In genomic region chr6:138419871-138420535, GRCm38 (mm10) we compare ENCODE assay signal across 10 mouse cellular contexts.
DNase-seq lines count a peak whose midpoint lies in the region; ATAC-seq and TF ChIP-seq lines count a peak whose summit lies in the region.
"Had no signal": no experiment of that assay in that cellular context is flagged by ENCODE, and none has a peak within 500 bp of the region (broad histone marks: within the 10 kb centered on the region; RNA-seq: fewer than 3 reads in every experiment).

No protein-coding gene starts in this region.

- peak overlapping the region; percentile 61; the same call in 1 of the 2 replicates for H3K4me3 ChIP-seq in heart, embryonic 10.5 days
- peak overlapping the region; percentile 54 for H3K4me3 ChIP-seq in forebrain, embryonic 16.5 days (replicated peaks; ENCODE audit: low read length)
- peak overlapping the region; percentile 47 for H3K4me3 ChIP-seq in midbrain, embryonic 11.5 days (ENCODE audit: low read depth, low read length)
- H3K4me3 ChIP-seq in thymus, adult 2 months (ENCODE audit: control insufficient read depth, insufficient read depth, low read length): no peak overlapping the region
- H3K4me3 ChIP-seq: megakaryocyte, embryonic 14.5 days had no signal

- no peak for DNase-seq in heart, embryonic 10.5 days (ENCODE audit: low spot score)
- DNase-seq in heart, adult 8-10 months (ENCODE audit: low spot score): no peak
- peak; percentile 76 for DNase-seq in Muller cell, postnatal 12 days (ENCODE audit: inconsistent ontology term)
- no peak for DNase-seq in midbrain, embryonic 11.5 days (ENCODE audit: low spot score, missing footprints)
- DNase-seq in gastrocnemius, postnatal 10 days: no peak
- no peak for DNase-seq in thymus, adult 2 months
- no peak for DNase-seq in cerebellum, adult 18-20 months
- DNase-seq: kidney, adult 18-20 months had no signal

- ATAC-seq in forebrain, embryonic 16.5 days: peak; percentile 51
- ATAC-seq in midbrain, embryonic 11.5 days (ENCODE audit: low FRiP score): peak; percentile 33; the same call in 1 of the 2 replicates

- no peaks in the 10 kb centered on the region for H3K36me3 ChIP-seq in heart, embryonic 10.5 days
- H3K36me3 ChIP-seq in forebrain, embryonic 16.5 days (ENCODE audit: control insufficient read depth, insufficient read depth): no peaks in the 10 kb centered on the region
- H3K36me3 ChIP-seq in midbrain, embryonic 11.5 days (ENCODE audit: control insufficient read depth, insufficient read depth, low read length): no peaks in the 10 kb centered on the region
- H3K36me3 ChIP-seq in thymus, adult 2 months (ENCODE audit: control insufficient read depth, insufficient read depth, low read length): no peaks in the 10 kb centered on the region

- no peaks in the 10 kb centered on the region for H3K9me3 ChIP-seq in heart, embryonic 10.5 days
- no peaks in the 10 kb centered on the region for H3K9me3 ChIP-seq in forebrain, embryonic 16.5 days (ENCODE audit: control insufficient read depth, low read length)
- no peaks in the 10 kb centered on the region for H3K9me3 ChIP-seq in midbrain, embryonic 11.5 days (ENCODE audit: control insufficient read depth, low read length)

- H3K4me1 ChIP-seq in heart, embryonic 10.5 days: peaks cover 17% of the 10 kb centered on the region
- peaks cover 40% of the 10 kb centered on the region for H3K4me1 ChIP-seq in forebrain, embryonic 16.5 days (replicated peaks; ENCODE audit: control insufficient read depth, insufficient read depth, low read length)
- H3K4me1 ChIP-seq in midbrain, embryonic 11.5 days (ENCODE audit: control insufficient read depth, insufficient read depth, low read length): peaks cover 14% of the 10 kb centered on the region
- H3K4me1 ChIP-seq in thymus, adult 2 months (replicated peaks; ENCODE audit: control insufficient read depth, insufficient read depth, low read length): no peaks in the 10 kb centered on the region
- H3K4me1 ChIP-seq: megakaryocyte, embryonic 14.5 days had no signal

- H3K4me2 ChIP-seq in forebrain, embryonic 16.5 days (ENCODE audit: low read length): peak overlapping the region; percentile 54
- H3K4me2 ChIP-seq in midbrain, embryonic 11.5 days: peak overlapping the region; percentile 72

- no peak for TF ChIP-seq CTCF in thymus, adult 2 months (IDR thresholded peaks at IDR 0.05; ENCODE audit: borderline replicate concordance, control insufficient read depth, extremely low read depth, insufficient read depth, low read length, poor library complexity)

- H3K27ac ChIP-seq in heart, embryonic 10.5 days: no peak overlapping the region
- H3K27ac ChIP-seq in forebrain, embryonic 16.5 days (ENCODE audit: low read length): peak overlapping the region; percentile 98
- H3K27ac ChIP-seq in midbrain, embryonic 11.5 days (ENCODE audit: low read depth, low read length): peak overlapping the region; percentile 76
- H3K27ac ChIP-seq in thymus, adult 2 months (ENCODE audit: control insufficient read depth, insufficient read depth, low read length): no peak overlapping the region

- WGBS in heart, embryonic 10.5 days: 49% methylated on average over 8 of the region's 8 CpGs
- 3% methylated on average over 8 of the region's 8 CpGs for WGBS in forebrain, embryonic 16.5 days
- WGBS in midbrain, embryonic 11.5 days: 12% methylated on average over 8 of the region's 8 CpGs
- 64% methylated on average over 8 of the region's 8 CpGs for WGBS in thymus, adult 2 months

- peaks cover 13% of the 10 kb centered on the region for H3K27me3 ChIP-seq in heart, embryonic 10.5 days (ENCODE audit: insufficient read depth, poor library complexity, severe bottlenecking)
- H3K27me3 ChIP-seq in forebrain, embryonic 16.5 days (replicated peaks; ENCODE audit: control insufficient read depth, insufficient read depth, low read length): no peaks in the 10 kb centered on the region
- H3K27me3 ChIP-seq in midbrain, embryonic 11.5 days (ENCODE audit: control insufficient read depth, insufficient read depth, low read length): no peaks in the 10 kb centered on the region; the same call in 1 of the 2 replicates
- H3K27me3 ChIP-seq in thymus, adult 2 months (ENCODE audit: control insufficient read depth, insufficient read depth, low read length): no peaks in the 10 kb centered on the region

- peak overlapping the region; percentile 64 for H3K9ac ChIP-seq in forebrain, embryonic 16.5 days (replicated peaks; ENCODE audit: low read depth, low read length)
- peak overlapping the region; percentile 64 for H3K9ac ChIP-seq in midbrain, embryonic 11.5 days (ENCODE audit: low read length)

- TF ChIP-seq POLR2A in thymus, adult 2 months (IDR thresholded peaks at IDR 0.05; ENCODE audit: control insufficient read depth, extremely low read depth, insufficient read depth, low read length, poor library complexity): no peak

Comparison
In these comparisons a context has a peak if more than half of its experiments do, and no peak if none do; other contexts are left out.
1. H3K27ac ChIP-seq: peak in forebrain, embryonic 16.5 days (single experiment) and midbrain, embryonic 11.5 days (single experiment); none in heart, embryonic 10.5 days (single experiment) and thymus, adult 2 months (single experiment).